Mouse (Mus musculus) kidney, embryonic 15.5 days (tissue): ENCODE data around the gene Prox1. TPM values are rescaled to one million over a fixed set of nuclear protein-coding genes. Genes with fewer than 3 reads are reported as not detected.
A peak's percentile ranks its signal among the peaks of the same experiment; 100 is the strongest.

ENCODE experiments used
- ATAC-seq: fragments of 200-750 bp; cut with Nextera tagmentation; replicated peaks from 2 replicates; pipeline ENCODE4 v1.8.0; 2017; ENCODE audit warnings: moderate TSS enrichment; ENCODE audit not compliant: low FRiP score
- H3K27ac ChIP-seq: fragments of 300-500 bp; sonication (generic); 2 replicates; pipeline ENCODE4 v1.5.1; 2015; ENCODE audit warnings: mild to moderate bottlenecking, inconsistent platforms
- H3K27me3 ChIP-seq: fragments of 300-500 bp; sonication (generic); 2 replicates; pipeline ENCODE4 v1.6.1; 2015; ENCODE audit warnings: inconsistent platforms
- H3K36me3 ChIP-seq: fragments of 300-500 bp; sonication (generic); 2 replicates; pipeline ENCODE4 v1.6.1; 2015; ENCODE audit warnings: inconsistent platforms
- H3K4me1 ChIP-seq: fragments of 300-500 bp; sonication (generic); 2 replicates; pipeline ENCODE4 v1.6.1; 2015; ENCODE audit warnings: inconsistent platforms
- H3K4me2 ChIP-seq: fragments of 300-500 bp; sonication (generic); 2 replicates; pipeline ENCODE4 v1.6.1; 2015; ENCODE audit warnings: moderate library complexity, mild to moderate bottlenecking, inconsistent platforms
- H3K4me3 ChIP-seq: fragments of 300-500 bp; sonication (generic); replicated peaks from 2 replicates; pipeline ENCODE4 v1.5.1; 2015; ENCODE audit warnings: mild to moderate bottlenecking, inconsistent platforms
- H3K9ac ChIP-seq: fragments of 300-500 bp; sonication (generic); 2 replicates; pipeline ENCODE4 v1.6.1; 2015; ENCODE audit warnings: mild to moderate bottlenecking, inconsistent platforms
- H3K9me3 ChIP-seq: fragments of 300-500 bp; sonication (generic); replicated peaks from 2 replicates; pipeline ENCODE4 v1.6.1; 2016; ENCODE audit warnings: inconsistent platforms
- WGBS: fragments of 180-500 bp; shearing (Covaris S2); methylation state at CpG from one replicate; pipeline ENCODE4 v1.1.7; 2015; ENCODE audit warnings: mixed read lengths; 5-methylcytosine and 5-hydroxymethylcytosine counted together
- polyA plus RNA-seq: library from polyadenylated mRNA; unstranded; fragments of >200 nt; fragmentation: Nextera tagmentation; extraction: Ambion mirVana; gene quantifications from 2 replicates; pipeline ENCODE4 v1.2.1, GENCODE M21; 2015

Gene Prox1
- polyA plus RNA-seq: 1.3 and 1.8 TPM in 2 replicates

GRCm38 (mm10) chr1:190169911-190170818, at the start of gene Prox1:
TSS of gene Prox1 (minus strand) at chr1:190170714.
- Histone ChIP-seq H3K36me3 (no peaks in the 10 kb centered on the region), H3K27me3 (peaks cover 88% of the 10 kb centered on the region), H3K9ac (peak within 1 kb of the TSS; percentile 44), H3K4me2 (peak within 1 kb of the TSS; percentile 92), H3K4me1 (peaks cover 56% of the 10 kb centered on the region), H3K4me3 (peak within 1 kb of the TSS; percentile 65), H3K27ac (peak within 1 kb of the TSS; percentile 54; the same call in 1 of the 2 replicates), H3K9me3 (no peaks in the 10 kb centered on the region)
- WGBS: under 1% methylated on average over 60 of the region's 62 CpGs
- peak; percentile 85 for ATAC-seq

- 70% methylated on average over 15 of the region's 15 CpGs for WGBS
- Histone ChIP-seq H3K4me1 (0 out of 2 replicates have a peak, but pooled peaks cover 2% of the 10 kb centered on the region), H3K4me2 (no peak overlapping the region), H3K27me3 (no peaks in the 10 kb centered on the region), H3K36me3 (no peaks in the 10 kb centered on the region), H3K9ac (no peak overlapping the region), H3K27ac (no peak overlapping the region), H3K9me3 (no peaks in the 10 kb centered on the region), H3K4me3 (no peak overlapping the region)
- no peak for ATAC-seq
Observed at GRCm38 (mm10) chr1:190216621-190217020, 46.1 kb upstream of the Prox1 start.

GRCm38 (mm10) chr1:190214626-190215025, 44.1 kb upstream of the Prox1 start:
- H3K36me3 ChIP-seq: no peaks in the 10 kb centered on the region
- WGBS: 47% methylated on average over 7 of the region's 7 CpGs
- H3K27me3 ChIP-seq: no peaks in the 10 kb centered on the region
- no peak overlapping the region for H3K4me2 ChIP-seq
- no peaks in the 10 kb centered on the region for H3K9me3 ChIP-seq
- no peak overlapping the region for H3K9ac ChIP-seq
- H3K4me3 ChIP-seq: no peak overlapping the region
- no peak overlapping the region for H3K27ac ChIP-seq
- no peak for ATAC-seq
- H3K4me1 ChIP-seq: 0 out of 2 replicates have a peak, but pooled peaks cover 2% of the 10 kb centered on the region

GRCm38 (mm10) chr1:190213175-190213574, 42.7 kb upstream of the Prox1 start:
- 93% methylated on average over 6 of the region's 6 CpGs for WGBS
- no peaks in the 10 kb centered on the region for H3K9me3 ChIP-seq
- H3K27me3 ChIP-seq: no peaks in the 10 kb centered on the region
- H3K27ac ChIP-seq: no peak overlapping the region
- 0 out of 2 replicates have a peak, but pooled peaks cover 2% of the 10 kb centered on the region for H3K4me1 ChIP-seq
- no peak overlapping the region for H3K4me3 ChIP-seq
- no peak overlapping the region for H3K4me2 ChIP-seq
- no peak for ATAC-seq
- H3K36me3 ChIP-seq: no peaks in the 10 kb centered on the region
- H3K9ac ChIP-seq: no peak overlapping the region

GRCm38 (mm10) chr1:190207246-190207645, 36.7 kb upstream of the Prox1 start:
- H3K27me3 ChIP-seq: no peaks in the 10 kb centered on the region
- WGBS: 86% methylated on average over 8 of the region's 8 CpGs
- H3K4me3 ChIP-seq: no peak overlapping the region
- no peaks in the 10 kb centered on the region for H3K9me3 ChIP-seq
- no peaks in the 10 kb centered on the region for H3K4me1 ChIP-seq
- no peak overlapping the region for H3K9ac ChIP-seq
- ATAC-seq: no peak
- H3K36me3 ChIP-seq: no peaks in the 10 kb centered on the region
- no peak overlapping the region for H3K4me2 ChIP-seq
- no peak overlapping the region for H3K27ac ChIP-seq

- Histone ChIP-seq H3K27ac (no peak overlapping the region), H3K4me2 (no peak overlapping the region), H3K9me3 (no peaks in the 10 kb centered on the region), H3K4me1 (no peaks in the 10 kb centered on the region), H3K27me3 (no peaks in the 10 kb centered on the region), H3K4me3 (no peak overlapping the region), H3K9ac (no peak overlapping the region), H3K36me3 (no peaks in the 10 kb centered on the region)
- no peak for ATAC-seq
- WGBS: 96% methylated on average over 2 of the region's 2 CpGs
Observed at GRCm38 (mm10) chr1:190205691-190206090, 35.2 kb upstream of the Prox1 start.

- H3K4me3 ChIP-seq: no peak overlapping the region
- no peaks in the 10 kb centered on the region for H3K9me3 ChIP-seq
- 61% methylated on average over 10 of the region's 10 CpGs for WGBS
- no peak for ATAC-seq
- no peaks in the 10 kb centered on the region for H3K27me3 ChIP-seq
- H3K4me1 ChIP-seq: no peaks in the 10 kb centered on the region
- no peaks in the 10 kb centered on the region for H3K36me3 ChIP-seq
- no peak overlapping the region for H3K4me2 ChIP-seq
- H3K9ac ChIP-seq: no peak overlapping the region
- no peak overlapping the region for H3K27ac ChIP-seq
Observed at GRCm38 (mm10) chr1:190204378-190205070, 34.0 kb upstream of the Prox1 start.

GRCm38 (mm10) chr1:190201696-190202095, 31.2 kb upstream of the Prox1 start:
- Histone ChIP-seq H3K9ac (no peak overlapping the region), H3K9me3 (no peaks in the 10 kb centered on the region), H3K4me1 (no peaks in the 10 kb centered on the region), H3K36me3 (no peaks in the 10 kb centered on the region), H3K4me2 (no peak overlapping the region), H3K27ac (no peak overlapping the region), H3K27me3 (no peaks in the 10 kb centered on the region), H3K4me3 (no peak overlapping the region)
- ATAC-seq: no peak
- 89% methylated on average over 6 of the region's 6 CpGs for WGBS

- 91% methylated on average over 4 of the region's 4 CpGs for WGBS
- H3K36me3 ChIP-seq: no peaks in the 10 kb centered on the region
- no peak for ATAC-seq
- no peak overlapping the region for H3K9ac ChIP-seq
- no peak overlapping the region for H3K4me3 ChIP-seq
- no peaks in the 10 kb centered on the region for H3K9me3 ChIP-seq
- H3K27me3 ChIP-seq: no peaks in the 10 kb centered on the region
- H3K4me2 ChIP-seq: no peak overlapping the region
- no peak overlapping the region for H3K27ac ChIP-seq
- H3K4me1 ChIP-seq: no peaks in the 10 kb centered on the region
Observed at GRCm38 (mm10) chr1:190200996-190201395, 30.5 kb upstream of the Prox1 start.

- H3K27me3 ChIP-seq: no peaks in the 10 kb centered on the region
- no peak overlapping the region for H3K9ac ChIP-seq
- no peaks in the 10 kb centered on the region for H3K9me3 ChIP-seq
- ATAC-seq: no peak
- H3K27ac ChIP-seq: no peak overlapping the region
- WGBS: 82% methylated on average over 2 of the region's 2 CpGs
- no peaks in the 10 kb centered on the region for H3K4me1 ChIP-seq
- H3K4me2 ChIP-seq: no peak overlapping the region
- no peaks in the 10 kb centered on the region for H3K36me3 ChIP-seq
- no peak overlapping the region for H3K4me3 ChIP-seq
Observed at GRCm38 (mm10) chr1:190198247-190198646, 27.7 kb upstream of the Prox1 start.

GRCm38 (mm10) chr1:190192011-190192410, 21.5 kb upstream of the Prox1 start:
- Histone ChIP-seq H3K4me3 (no peak overlapping the region), H3K4me2 (no peak overlapping the region), H3K27ac (no peak overlapping the region), H3K36me3 (no peaks in the 10 kb centered on the region), H3K9me3 (no peaks in the 10 kb centered on the region), H3K9ac (no peak overlapping the region), H3K27me3 (0 out of 2 replicates have a peak, but pooled peaks cover 5% of the 10 kb centered on the region), H3K4me1 (peaks cover 12% of the 10 kb centered on the region; the same call in 1 of the 2 replicates)
- ATAC-seq: no peak
- WGBS: 58% methylated on average over 13 of the region's 13 CpGs
